Mouse (Mus musculus): ENCODE measurements around the gene BC024063. TPM values are rescaled to one million over a fixed set of nuclear protein-coding genes. Genes with fewer than 3 reads are reported as not detected.

The BC024063 gene
- polyA plus RNA-seq, 1 experiment = 5.0 TPM

DNA sequence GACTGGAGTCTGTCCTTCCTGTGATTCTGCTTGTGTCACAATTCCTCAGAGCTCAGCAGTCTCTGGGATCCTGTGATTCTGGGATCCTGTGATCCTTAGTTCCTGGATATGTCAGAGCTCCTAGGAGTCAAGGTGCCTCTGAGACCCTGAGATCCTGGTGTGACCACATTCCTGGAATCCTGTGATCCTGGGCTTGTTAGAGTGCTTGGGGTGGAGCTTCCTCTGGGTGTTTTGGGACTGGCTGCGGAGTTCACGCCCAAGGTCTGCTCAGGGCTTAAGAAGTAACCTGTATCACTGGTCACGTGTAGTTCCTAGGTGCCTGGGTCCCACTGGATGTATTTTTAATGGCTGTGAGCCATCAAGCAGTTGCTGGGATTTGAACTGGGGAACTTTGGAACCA, 34.1 kb downstream of the BC024063 start:
- no peaks in the 10 kb centered on the region for H3K4me1 ChIP-seq (ENCODE audit: control insufficient read depth, insufficient read depth, low read length)
- H3K9me3 ChIP-seq (replicated peaks; ENCODE audit: control insufficient read depth, insufficient read depth, low read length, poor library complexity, severe bottlenecking) = no peaks in the 10 kb centered on the region; the same call in 1 of the 2 replicates
- no peak for TF ChIP-seq EP300 (IDR thresholded peaks at IDR 0.05; ENCODE audit: insufficient read depth, low read depth, low read length)
- TF ChIP-seq POLR2A (IDR thresholded peaks at IDR 0.05; ENCODE audit: insufficient read depth, low read length) = no peak
- TF ChIP-seq CTCF (IDR thresholded peaks at IDR 0.05; ENCODE audit: low read depth, low read length) = no peak
- no peaks in the 10 kb centered on the region for H3K36me3 ChIP-seq (ENCODE audit: control insufficient read depth, insufficient read depth, low read length, poor library complexity, severe bottlenecking)
- no peak overlapping the region for H3K4me3 ChIP-seq (ENCODE audit: low read depth, low read length)
- no peaks in the 10 kb centered on the region for H3K27me3 ChIP-seq (ENCODE audit: control insufficient read depth, insufficient read depth, low read length, poor library complexity, severe bottlenecking)
- no peak overlapping the region for H3K27ac ChIP-seq (ENCODE audit: insufficient read depth, low read length)
- H3K9ac ChIP-seq (ENCODE audit: low read depth, poor library complexity, severe bottlenecking) = no peak overlapping the region

DNA sequence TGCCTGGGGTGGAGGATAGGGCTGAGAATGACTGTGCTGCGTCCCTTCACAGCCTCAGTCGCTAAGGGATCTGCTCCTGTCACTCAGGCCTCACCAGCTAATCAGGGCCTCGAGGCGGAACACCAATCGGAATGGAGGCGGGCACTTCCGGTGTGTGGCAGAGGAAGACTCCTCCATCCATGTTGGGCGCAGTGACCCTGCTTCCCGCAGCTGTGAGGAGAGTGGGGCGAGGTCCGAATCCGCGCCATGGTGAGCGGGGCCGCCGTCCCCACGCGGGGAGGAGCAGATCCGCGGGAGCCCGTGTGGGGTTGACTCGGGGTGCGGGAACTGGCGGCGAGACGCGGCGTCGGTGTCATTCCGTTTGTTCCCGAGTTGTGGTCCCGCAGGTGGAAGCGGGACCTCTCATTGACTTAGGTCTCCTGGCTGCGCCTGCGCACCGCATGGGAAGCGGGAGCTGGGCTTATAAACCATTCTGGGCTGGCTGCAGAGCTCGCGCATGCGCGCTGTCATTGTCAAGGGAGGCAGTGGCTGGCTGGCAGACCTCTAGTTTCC, 44.8 kb downstream of the BC024063 start, which contains the start of gene AU041133:
Gene AU041133 (plus strand): TSS at position 164 of the 552 bp plus-strand sequence.
- no peaks in the 10 kb centered on the region for H3K27me3 ChIP-seq (ENCODE audit: control insufficient read depth, insufficient read depth, low read length, poor library complexity, severe bottlenecking)
- H3K27ac ChIP-seq (ENCODE audit: insufficient read depth, low read length) = no peak within 1 kb of the TSS
- TF ChIP-seq CTCF (IDR thresholded peaks at IDR 0.05; ENCODE audit: low read depth, low read length) (no peak), POLR2A (IDR thresholded peaks at IDR 0.05; ENCODE audit: insufficient read depth, low read length) (peak; percentile 87)
- H3K4me1 ChIP-seq (ENCODE audit: control insufficient read depth, insufficient read depth, low read length) = no peaks in the 10 kb centered on the region
- peak within 1 kb of the TSS; percentile 75 for H3K4me3 ChIP-seq (ENCODE audit: low read depth, low read length)
- peak within 1 kb of the TSS; percentile 60 for H3K9ac ChIP-seq (ENCODE audit: low read depth, poor library complexity, severe bottlenecking)
- H3K9me3 ChIP-seq (replicated peaks; ENCODE audit: control insufficient read depth, insufficient read depth, low read length, poor library complexity, severe bottlenecking) = no peaks in the 10 kb centered on the region
- no peaks in the 10 kb centered on the region for H3K36me3 ChIP-seq (ENCODE audit: control insufficient read depth, insufficient read depth, low read length, poor library complexity, severe bottlenecking)

DNA sequence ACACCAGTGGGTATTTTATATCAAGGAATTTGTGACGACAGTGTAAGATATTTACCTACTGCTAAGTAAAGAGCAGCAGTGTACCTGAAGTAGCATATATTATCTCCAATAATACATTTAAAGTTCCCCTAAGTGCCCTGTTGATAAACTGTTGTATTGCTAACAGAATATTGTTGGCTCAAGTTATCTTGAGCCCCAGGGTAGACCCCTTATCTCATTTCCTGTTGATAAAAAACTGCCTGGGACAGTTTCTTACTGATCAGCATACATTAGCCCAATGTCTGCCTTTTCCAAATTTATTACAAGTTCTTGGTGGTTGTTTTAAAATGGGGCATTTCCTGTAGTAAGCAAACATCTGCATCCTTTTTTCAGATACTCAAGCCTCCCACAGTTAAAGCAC, 62.1 kb downstream of the BC024063 start:
- H3K4me3 ChIP-seq (ENCODE audit: low read depth, low read length) = no peak overlapping the region
- H3K36me3 ChIP-seq (ENCODE audit: control insufficient read depth, insufficient read depth, low read length, poor library complexity, severe bottlenecking) = peaks cover 2% of the 10 kb centered on the region; the same call in 1 of the 2 replicates
- no peak overlapping the region for H3K9ac ChIP-seq (ENCODE audit: low read depth, poor library complexity, severe bottlenecking)
- H3K27me3 ChIP-seq (ENCODE audit: control insufficient read depth, insufficient read depth, low read length, poor library complexity, severe bottlenecking) = no peaks in the 10 kb centered on the region
- H3K4me1 ChIP-seq (ENCODE audit: control insufficient read depth, insufficient read depth, low read length) = peaks cover 2% of the 10 kb centered on the region
- no peak overlapping the region for H3K27ac ChIP-seq (ENCODE audit: insufficient read depth, low read length)
- H3K9me3 ChIP-seq (replicated peaks; ENCODE audit: control insufficient read depth, insufficient read depth, low read length, poor library complexity, severe bottlenecking) = peaks cover 7% of the 10 kb centered on the region; the same call in 1 of the 2 replicates
- TF ChIP-seq CTCF (IDR thresholded peaks at IDR 0.05; ENCODE audit: low read depth, low read length) (no peak), EP300 (IDR thresholded peaks at IDR 0.05; ENCODE audit: insufficient read depth, low read depth, low read length) (no peak), POLR2A (IDR thresholded peaks at IDR 0.05; ENCODE audit: insufficient read depth, low read length) (no peak)

DNA sequence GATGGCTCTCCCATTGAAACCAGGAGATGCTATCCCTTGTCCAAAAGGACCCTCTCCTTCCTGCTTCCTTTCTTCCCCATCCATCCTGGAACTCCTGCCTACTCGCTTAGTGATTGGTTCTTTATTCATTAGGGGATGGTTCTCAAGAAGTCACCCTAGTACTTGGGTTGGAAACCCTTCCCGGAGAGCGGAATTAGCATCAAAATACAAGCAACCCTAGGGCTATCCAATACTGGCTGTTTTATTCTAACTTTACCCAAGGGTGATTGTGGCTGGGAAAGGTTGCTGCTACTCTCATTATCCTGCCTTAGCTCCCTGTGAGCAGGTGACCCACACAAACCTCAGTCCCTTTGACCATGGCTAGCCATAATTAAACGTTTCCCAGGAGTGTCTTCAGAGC, 64.4 kb downstream of the BC024063 start:
- H3K9ac ChIP-seq (ENCODE audit: low read depth, poor library complexity, severe bottlenecking) = no peak overlapping the region
- no peak overlapping the region for H3K27ac ChIP-seq (ENCODE audit: insufficient read depth, low read length)
- no peak for TF ChIP-seq POLR2A (IDR thresholded peaks at IDR 0.05; ENCODE audit: insufficient read depth, low read length)
- no peak for TF ChIP-seq CTCF (IDR thresholded peaks at IDR 0.05; ENCODE audit: low read depth, low read length)
- no peak for TF ChIP-seq EP300 (IDR thresholded peaks at IDR 0.05; ENCODE audit: insufficient read depth, low read depth, low read length)
- peaks cover 2% of the 10 kb centered on the region for H3K4me1 ChIP-seq (ENCODE audit: control insufficient read depth, insufficient read depth, low read length)
- H3K4me3 ChIP-seq (ENCODE audit: low read depth, low read length) = no peak overlapping the region
- no peaks in the 10 kb centered on the region for H3K27me3 ChIP-seq (ENCODE audit: control insufficient read depth, insufficient read depth, low read length, poor library complexity, severe bottlenecking)
- peaks cover 27% of the 10 kb centered on the region for H3K9me3 ChIP-seq (replicated peaks; ENCODE audit: control insufficient read depth, insufficient read depth, low read length, poor library complexity, severe bottlenecking)
- H3K36me3 ChIP-seq (ENCODE audit: control insufficient read depth, insufficient read depth, low read length, poor library complexity, severe bottlenecking) = peaks cover 8% of the 10 kb centered on the region

Other genes starting within 250 kb of the BC024063 start
- gene Gm32687, start 219.4 kb upstream of the BC024063 start, polyA plus RNA-seq (2011; ENCODE audit: insufficient read depth, insufficient read length, low read depth, missing spikeins) = 3.6 TPM in 1 of 2 replicates, not detected in the other
- gene Zfp781, start 152.9 kb upstream of the BC024063 start, polyA plus RNA-seq (2011; ENCODE audit: insufficient read depth, insufficient read length, low read depth, missing spikeins) = 1.7 and 3.4 TPM in 2 replicates
- 6.3 and 7.9 TPM in 2 replicates for gene Zfp873, start 35.2 kb upstream of the BC024063 start, polyA plus RNA-seq (2011; ENCODE audit: insufficient read depth, insufficient read length, low read depth, missing spikeins)
- gene AU041133, start 44.7 kb downstream of the BC024063 start, polyA plus RNA-seq (2011; ENCODE audit: insufficient read depth, insufficient read length, low read depth, missing spikeins) = 4.5 and 6.8 TPM in 2 replicates
- gene Zfp938, start 157.9 kb downstream of the BC024063 start, polyA plus RNA-seq (2011; ENCODE audit: insufficient read depth, insufficient read length, low read depth, missing spikeins) = 6.1 and 7.3 TPM in 2 replicates
- gene 4932415D10Rik, start 233.2 kb downstream of the BC024063 start, polyA plus RNA-seq (2011; ENCODE audit: insufficient read depth, insufficient read length, low read depth, missing spikeins) = not detected in 2 replicates